Mouse (Mus musculus): Measurements from ENCODE around the gene Rassf6. TPM values are rescaled to one million over a fixed set of nuclear protein-coding genes. Genes with fewer than 3 reads are reported as not detected.

Gene Rassf6
- total RNA-seq (2014; rRNA removed; ENCODE audit: low replicate concordance) (0.35 and 0.65 TPM in 2 replicates), polyA plus RNA-seq (2015; fragmentation: Nextera tagmentation; extraction: Ambion mirVana) (0.41 and 0.43 TPM in 2 replicates)

GRCm38 (mm10) chr5:90640286-90641217 is at the start of gene Rassf6:
Rassf6 (minus strand) TSS chr5:90640657.
- H3K4me3 ChIP-seq (ENCODE audit: low read depth, low read length), result peak within 1 kb of the TSS; percentile 51
- H3K27ac ChIP-seq (ENCODE audit: low read depth), result no peak within 1 kb of the TSS
- ATAC-seq (ENCODE audit: insufficient read depth, low read depth), result peak; percentile 55
- 10% methylated on average over 26 of the region's 26 CpGs for WGBS
- no peaks in the 10 kb centered on the region for H3K9me3 ChIP-seq (replicated peaks; ENCODE audit: control insufficient read depth, low read length)
- H3K27me3 ChIP-seq (ENCODE audit: control insufficient read depth, insufficient read depth, low read length), result 0 out of 2 replicates have a peak, but pooled peaks cover 6% of the 10 kb centered on the region
- H3K36me3 ChIP-seq (replicated peaks; ENCODE audit: control insufficient read depth, insufficient read depth, low read length), result no peaks in the 10 kb centered on the region
- peak within 1 kb of the TSS; percentile 50; the same call in 1 of the 2 replicates for H3K9ac ChIP-seq (replicated peaks; ENCODE audit: low read depth, low read length)
- H3K4me2 ChIP-seq (ENCODE audit: low read depth, low read length), result peak within 1 kb of the TSS; percentile 90
- no peak for DNase-seq (ENCODE audit: low spot score)
- H3K4me1 ChIP-seq (ENCODE audit: control insufficient read depth, insufficient read depth), result peaks cover 11% of the 10 kb centered on the region
- TF ChIP-seq EP300 (IDR thresholded peaks at IDR 0.05; ENCODE audit: low read depth), result no peak

- no peak for DNase-seq (ENCODE audit: low spot score)
- no peak for ATAC-seq (ENCODE audit: insufficient read depth, low read depth)
- 70% methylated on average over 8 of the region's 8 CpGs for WGBS
- Histone ChIP-seq H3K27ac (ENCODE audit: low read depth) (no peak overlapping the region), H3K27me3 (ENCODE audit: control insufficient read depth, insufficient read depth, low read length) (no peaks in the 10 kb centered on the region), H3K4me2 (ENCODE audit: low read depth, low read length) (no peak overlapping the region), H3K4me1 (ENCODE audit: control insufficient read depth, insufficient read depth) (no peaks in the 10 kb centered on the region), H3K9ac (replicated peaks; ENCODE audit: low read depth, low read length) (no peak overlapping the region), H3K9me3 (replicated peaks; ENCODE audit: control insufficient read depth, low read length) (no peaks in the 10 kb centered on the region), H3K4me3 (ENCODE audit: low read depth, low read length) (no peak overlapping the region), H3K36me3 (replicated peaks; ENCODE audit: control insufficient read depth, insufficient read depth, low read length) (no peaks in the 10 kb centered on the region)
- no peak for TF ChIP-seq CTCF (IDR thresholded peaks at IDR 0.05; ENCODE audit: low read depth)
Measured at GRCm38 (mm10) chr5:90689426-90690128, 49.1 kb upstream of the Rassf6 start.

- DNase-seq (ENCODE audit: low spot score), result no peak
- TF ChIP-seq EP300 (IDR thresholded peaks at IDR 0.05; ENCODE audit: low read depth), result no peak
- TF ChIP-seq CTCF (IDR thresholded peaks at IDR 0.05; ENCODE audit: low read depth), result no peak
- H3K4me1 ChIP-seq (ENCODE audit: control insufficient read depth, insufficient read depth), result no peaks in the 10 kb centered on the region
- no peak overlapping the region for H3K9ac ChIP-seq (replicated peaks; ENCODE audit: low read depth, low read length)
- no peaks in the 10 kb centered on the region for H3K36me3 ChIP-seq (replicated peaks; ENCODE audit: control insufficient read depth, insufficient read depth, low read length)
- ATAC-seq (ENCODE audit: insufficient read depth, low read depth), result no peak
- no peaks in the 10 kb centered on the region for H3K27me3 ChIP-seq (ENCODE audit: control insufficient read depth, insufficient read depth, low read length)
- WGBS, result 88% methylated on average over 10 of the region's 10 CpGs
- H3K9me3 ChIP-seq (replicated peaks; ENCODE audit: control insufficient read depth, low read length), result no peaks in the 10 kb centered on the region
- H3K4me2 ChIP-seq (ENCODE audit: low read depth, low read length), result no peak overlapping the region
- no peak overlapping the region for H3K27ac ChIP-seq (ENCODE audit: low read depth)
- H3K4me3 ChIP-seq (ENCODE audit: low read depth, low read length), result no peak overlapping the region
Measured at GRCm38 (mm10) chr5:90687913-90688312, 47.5 kb upstream of the Rassf6 start.

GRCm38 (mm10) chr5:90684994-90685393 is 44.5 kb upstream of the Rassf6 start:
- no peaks in the 10 kb centered on the region for H3K9me3 ChIP-seq (replicated peaks; ENCODE audit: control insufficient read depth, low read length)
- H3K4me3 ChIP-seq (ENCODE audit: low read depth, low read length), result no peak overlapping the region
- H3K27ac ChIP-seq (ENCODE audit: low read depth), result no peak overlapping the region
- TF ChIP-seq CTCF (IDR thresholded peaks at IDR 0.05; ENCODE audit: low read depth), result no peak
- no peak for TF ChIP-seq EP300 (IDR thresholded peaks at IDR 0.05; ENCODE audit: low read depth)
- H3K4me2 ChIP-seq (ENCODE audit: low read depth, low read length), result no peak overlapping the region
- DNase-seq (ENCODE audit: low spot score) (no peak), ATAC-seq (ENCODE audit: insufficient read depth, low read depth) (no peak)
- H3K9ac ChIP-seq (replicated peaks; ENCODE audit: low read depth, low read length), result no peak overlapping the region
- no peaks in the 10 kb centered on the region for H3K27me3 ChIP-seq (ENCODE audit: control insufficient read depth, insufficient read depth, low read length)
- WGBS, result 46% methylated on average over 4 of the region's 4 CpGs
- H3K36me3 ChIP-seq (replicated peaks; ENCODE audit: control insufficient read depth, insufficient read depth, low read length), result no peaks in the 10 kb centered on the region
- no peaks in the 10 kb centered on the region for H3K4me1 ChIP-seq (ENCODE audit: control insufficient read depth, insufficient read depth)

DNA sequence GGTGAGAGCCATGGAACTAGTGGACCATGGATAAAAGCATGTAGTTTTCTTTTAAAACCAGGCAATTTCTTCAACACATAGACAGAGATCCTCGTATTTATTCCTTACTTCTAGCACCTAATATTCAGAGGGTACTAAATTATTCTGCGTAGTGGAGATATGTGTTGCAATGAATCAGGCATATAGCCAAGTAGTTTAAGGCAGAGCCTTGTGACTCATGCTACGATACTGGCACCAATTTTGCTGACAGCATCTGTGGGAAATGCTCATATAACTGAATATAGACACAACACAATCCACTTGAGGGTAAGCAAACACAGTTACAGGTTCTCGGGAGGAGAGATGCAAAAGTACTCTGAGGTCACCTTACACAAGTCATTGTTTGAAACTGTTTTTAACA is 41.4 kb upstream of the Rassf6 start:
- DNase-seq (ENCODE audit: low spot score) (no peak), ATAC-seq (ENCODE audit: insufficient read depth, low read depth) (no peak)
- no peaks in the 10 kb centered on the region for H3K36me3 ChIP-seq (replicated peaks; ENCODE audit: control insufficient read depth, insufficient read depth, low read length)
- no peak overlapping the region for H3K4me3 ChIP-seq (ENCODE audit: low read depth, low read length)
- no peak overlapping the region for H3K4me2 ChIP-seq (ENCODE audit: low read depth, low read length)
- H3K27me3 ChIP-seq (ENCODE audit: control insufficient read depth, insufficient read depth, low read length), result no peaks in the 10 kb centered on the region
- TF ChIP-seq CTCF (IDR thresholded peaks at IDR 0.05; ENCODE audit: low read depth) (no peak), EP300 (IDR thresholded peaks at IDR 0.05; ENCODE audit: low read depth) (no peak)
- H3K9ac ChIP-seq (replicated peaks; ENCODE audit: low read depth, low read length), result no peak overlapping the region
- WGBS, result 60% methylated on average over 4 of the region's 4 CpGs
- H3K27ac ChIP-seq (ENCODE audit: low read depth), result no peak overlapping the region
- no peaks in the 10 kb centered on the region for H3K4me1 ChIP-seq (ENCODE audit: control insufficient read depth, insufficient read depth)
- no peaks in the 10 kb centered on the region for H3K9me3 ChIP-seq (replicated peaks; ENCODE audit: control insufficient read depth, low read length)
